Mouse (Mus musculus): ENCODE measurements around the gene Acvr1. TPM values are rescaled to one million over a fixed set of nuclear protein-coding genes. Genes with fewer than 3 reads are reported as not detected.

The Acvr1 gene
- polyA plus RNA-seq, 1 experiment from 2014 or later = 12.9 TPM

GRCm38 (mm10) chr2:58566410-58567065 lies 419 bp downstream of the Acvr1 start:
- peak overlapping the region; percentile 97 for H3K27ac ChIP-seq (ENCODE audit: low read depth, low read length)
- no peaks in the 10 kb centered on the region for H3K36me3 ChIP-seq (ENCODE audit: control insufficient read depth, insufficient read depth, low read length)
- peaks cover 35% of the 10 kb centered on the region for H3K4me1 ChIP-seq (ENCODE audit: control insufficient read depth, insufficient read depth, low read length)
- H3K4me3 ChIP-seq (ENCODE audit: low read depth, low read length) = peak overlapping the region; percentile 88
- under 1% methylated on average over 47 of the region's 78 CpGs for WGBS (ENCODE audit: insufficient replicate concordance)
- H3K9ac ChIP-seq (ENCODE audit: low read depth, low read length) = peak overlapping the region; percentile 94
- H3K9me3 ChIP-seq (replicated peaks; ENCODE audit: control insufficient read depth, low read length) = no peaks in the 10 kb centered on the region
- ATAC-seq (replicated peaks; ENCODE audit: insufficient number of reproducible peaks, low FRiP score, low TSS enrichment) = peak; percentile 20; the same call in 1 of the 2 replicates
- H3K4me2 ChIP-seq = peak overlapping the region; percentile 85
- H3K27me3 ChIP-seq (ENCODE audit: control insufficient read depth, insufficient read depth, low read length) = no peaks in the 10 kb centered on the region

GRCm38 (mm10) chr2:58566049-58566409 lies 928 bp downstream of the Acvr1 start:
- Histone ChIP-seq H3K4me2 (peak overlapping the region; percentile 85), H3K27me3 (ENCODE audit: control insufficient read depth, insufficient read depth, low read length) (no peaks in the 10 kb centered on the region), H3K9ac (ENCODE audit: low read depth, low read length) (peak overlapping the region; percentile 94), H3K27ac (ENCODE audit: low read depth, low read length) (peak overlapping the region; percentile 97), H3K9me3 (replicated peaks; ENCODE audit: control insufficient read depth, low read length) (no peaks in the 10 kb centered on the region), H3K4me3 (ENCODE audit: low read depth, low read length) (peak overlapping the region; percentile 88), H3K36me3 (ENCODE audit: control insufficient read depth, insufficient read depth, low read length) (no peaks in the 10 kb centered on the region), H3K4me1 (ENCODE audit: control insufficient read depth, insufficient read depth, low read length) (peaks cover 36% of the 10 kb centered on the region)
- WGBS (ENCODE audit: insufficient replicate concordance) = 7% methylated on average over 6 of the region's 6 CpGs
- no peak for ATAC-seq (replicated peaks; ENCODE audit: insufficient number of reproducible peaks, low FRiP score, low TSS enrichment)

GRCm38 (mm10) chr2:58565267-58565666 lies 1.7 kb downstream of the Acvr1 start:
- no peaks in the 10 kb centered on the region for H3K36me3 ChIP-seq (ENCODE audit: control insufficient read depth, insufficient read depth, low read length)
- H3K4me2 ChIP-seq = peak overlapping the region; percentile 85
- ATAC-seq (replicated peaks; ENCODE audit: insufficient number of reproducible peaks, low FRiP score, low TSS enrichment) = no peak
- H3K27me3 ChIP-seq (ENCODE audit: control insufficient read depth, insufficient read depth, low read length) = no peaks in the 10 kb centered on the region
- H3K27ac ChIP-seq (ENCODE audit: low read depth, low read length) = peak overlapping the region; percentile 97
- peak overlapping the region; percentile 94 for H3K9ac ChIP-seq (ENCODE audit: low read depth, low read length)
- H3K4me1 ChIP-seq (ENCODE audit: control insufficient read depth, insufficient read depth, low read length) = peaks cover 39% of the 10 kb centered on the region
- H3K9me3 ChIP-seq (replicated peaks; ENCODE audit: control insufficient read depth, low read length) = no peaks in the 10 kb centered on the region
- WGBS (ENCODE audit: insufficient replicate concordance) = 30% methylated on average over 6 of the region's 6 CpGs
- H3K4me3 ChIP-seq (ENCODE audit: low read depth, low read length) = peak overlapping the region; percentile 88

- no peak overlapping the region; the same call in 1 of the 2 replicates for H3K27ac ChIP-seq (ENCODE audit: low read depth, low read length)
- H3K4me1 ChIP-seq (ENCODE audit: control insufficient read depth, insufficient read depth, low read length) = peaks cover 32% of the 10 kb centered on the region
- H3K4me2 ChIP-seq = 0 out of 2 replicates have a peak overlapping the region, but pooled peaks have one; percentile 14
Measured at GRCm38 (mm10) chr2:58562137-58562536, 4.8 kb downstream of the Acvr1 start.

GRCm38 (mm10) chr2:58557045-58557845 lies 9.7 kb downstream of the Acvr1 start:
- Histone ChIP-seq H3K27me3 (ENCODE audit: control insufficient read depth, insufficient read depth, low read length) (no peaks in the 10 kb centered on the region), H3K4me1 (ENCODE audit: control insufficient read depth, insufficient read depth, low read length) (peaks cover 22% of the 10 kb centered on the region), H3K27ac (ENCODE audit: low read depth, low read length) (no peak overlapping the region), H3K36me3 (ENCODE audit: control insufficient read depth, insufficient read depth, low read length) (no peaks in the 10 kb centered on the region), H3K9me3 (replicated peaks; ENCODE audit: control insufficient read depth, low read length) (no peaks in the 10 kb centered on the region), H3K9ac (ENCODE audit: low read depth, low read length) (no peak overlapping the region), H3K4me2 (no peak overlapping the region), H3K4me3 (ENCODE audit: low read depth, low read length) (no peak overlapping the region)
- ATAC-seq (replicated peaks; ENCODE audit: insufficient number of reproducible peaks, low FRiP score, low TSS enrichment) = no peak
- WGBS (ENCODE audit: insufficient replicate concordance) = 76% methylated on average over 9 of the region's 9 CpGs

More at GRCm38 (mm10) chr2:58562137-58562536, 4.8 kb downstream of the Acvr1 start:
- 60% methylated on average over 4 of the region's 4 CpGs for WGBS (ENCODE audit: insufficient replicate concordance)
- Histone ChIP-seq H3K36me3 (ENCODE audit: control insufficient read depth, insufficient read depth, low read length) (no peaks in the 10 kb centered on the region), H3K9ac (ENCODE audit: low read depth, low read length) (no peak overlapping the region), H3K4me3 (ENCODE audit: low read depth, low read length) (no peak overlapping the region), H3K9me3 (replicated peaks; ENCODE audit: control insufficient read depth, low read length) (no peaks in the 10 kb centered on the region), H3K27me3 (ENCODE audit: control insufficient read depth, insufficient read depth, low read length) (no peaks in the 10 kb centered on the region)
- ATAC-seq (replicated peaks; ENCODE audit: insufficient number of reproducible peaks, low FRiP score, low TSS enrichment) = no peak

- no peak overlapping the region for H3K4me2 ChIP-seq
- H3K9ac ChIP-seq (ENCODE audit: low read depth, low read length) = no peak overlapping the region
- H3K27me3 ChIP-seq (ENCODE audit: control insufficient read depth, insufficient read depth, low read length) = no peaks in the 10 kb centered on the region
- no peaks in the 10 kb centered on the region for H3K36me3 ChIP-seq (ENCODE audit: control insufficient read depth, insufficient read depth, low read length)
- 31% methylated on average over 3 of the region's 3 CpGs for WGBS (ENCODE audit: insufficient replicate concordance)
- H3K4me1 ChIP-seq (ENCODE audit: control insufficient read depth, insufficient read depth, low read length) = peaks cover 52% of the 10 kb centered on the region
- no peak overlapping the region for H3K4me3 ChIP-seq (ENCODE audit: low read depth, low read length)
- ATAC-seq (replicated peaks; ENCODE audit: insufficient number of reproducible peaks, low FRiP score, low TSS enrichment) = no peak
- H3K9me3 ChIP-seq (replicated peaks; ENCODE audit: control insufficient read depth, low read length) = no peaks in the 10 kb centered on the region
- H3K27ac ChIP-seq (ENCODE audit: low read depth, low read length) = no peak overlapping the region
Measured at GRCm38 (mm10) chr2:58552296-58552695, 14.7 kb downstream of the Acvr1 start.

GRCm38 (mm10) chr2:58551866-58552265 lies 15.1 kb downstream of the Acvr1 start:
- Histone ChIP-seq H3K9ac (ENCODE audit: low read depth, low read length) (0 out of 2 replicates have a peak overlapping the region, but pooled peaks have one; percentile 12), H3K4me1 (ENCODE audit: control insufficient read depth, insufficient read depth, low read length) (peaks cover 54% of the 10 kb centered on the region), H3K4me2 (no peak overlapping the region), H3K27me3 (ENCODE audit: control insufficient read depth, insufficient read depth, low read length) (no peaks in the 10 kb centered on the region), H3K9me3 (replicated peaks; ENCODE audit: control insufficient read depth, low read length) (no peaks in the 10 kb centered on the region), H3K27ac (ENCODE audit: low read depth, low read length) (no peak overlapping the region), H3K4me3 (ENCODE audit: low read depth, low read length) (no peak overlapping the region), H3K36me3 (ENCODE audit: control insufficient read depth, insufficient read depth, low read length) (no peaks in the 10 kb centered on the region)
- WGBS (ENCODE audit: insufficient replicate concordance) = 30% methylated on average over 6 of the region's 6 CpGs
- ATAC-seq (replicated peaks; ENCODE audit: insufficient number of reproducible peaks, low FRiP score, low TSS enrichment) = no peak

- Histone ChIP-seq H3K27ac (ENCODE audit: low read depth, low read length) (no peak overlapping the region), H3K9me3 (replicated peaks; ENCODE audit: control insufficient read depth, low read length) (no peaks in the 10 kb centered on the region), H3K4me1 (ENCODE audit: control insufficient read depth, insufficient read depth, low read length) (peaks cover 54% of the 10 kb centered on the region), H3K36me3 (ENCODE audit: control insufficient read depth, insufficient read depth, low read length) (no peaks in the 10 kb centered on the region), H3K4me3 (ENCODE audit: low read depth, low read length) (no peak overlapping the region), H3K9ac (ENCODE audit: low read depth, low read length) (no peak overlapping the region), H3K4me2 (peak overlapping the region; percentile 34), H3K27me3 (ENCODE audit: control insufficient read depth, insufficient read depth, low read length) (no peaks in the 10 kb centered on the region)
- WGBS (ENCODE audit: insufficient replicate concordance) = 32% methylated on average over 9 of the region's 9 CpGs
- 0 out of 2 replicates have a peak, but pooled peaks have one; percentile 28 for ATAC-seq (replicated peaks; ENCODE audit: insufficient number of reproducible peaks, low FRiP score, low TSS enrichment)
Measured at GRCm38 (mm10) chr2:58550488-58550887, 16.5 kb downstream of the Acvr1 start.
